Mouse (Mus musculus) neural tube, embryonic 12.5 days (tissue): ENCODE measurements around the gene Gins2. TPM values are rescaled to one million over a fixed set of nuclear protein-coding genes. Genes with fewer than 3 reads are reported as not detected.

Experiments
- ATAC-seq: fragments of 200-750 bp; cut with Nextera tagmentation; 2 replicates; pipeline ENCODE4 v1.8.0; 2017; ENCODE audit warnings: low read depth, mild to moderate bottlenecking, moderate TSS enrichment, moderate library complexity; ENCODE audit not compliant: low FRiP score
- H3K27ac ChIP-seq: fragments of 300-500 bp; sonication (generic); 2 replicates; pipeline ENCODE4 v1.5.1; 2016
- H3K27me3 ChIP-seq: fragments of 300-500 bp; sonication (generic); replicated peaks from 2 replicates; pipeline ENCODE4 v1.6.1; 2016; ENCODE audit warnings: mild to moderate bottlenecking
- H3K36me3 ChIP-seq: fragments of 300-500 bp; sonication (generic); 2 replicates; pipeline ENCODE4 v1.6.1; 2016; ENCODE audit warnings: mild to moderate bottlenecking
- H3K4me1 ChIP-seq: fragments of 300-500 bp; sonication (generic); 2 replicates; pipeline ENCODE4 v1.6.1; 2016
- H3K4me2 ChIP-seq: fragments of 300-500 bp; sonication (generic); replicated peaks from 2 replicates; pipeline ENCODE4 v1.6.1; 2016; ENCODE audit warnings: mild to moderate bottlenecking
- H3K4me3 ChIP-seq: fragments of 300-500 bp; sonication (generic); 2 replicates; pipeline ENCODE4 v1.5.1; 2016
- H3K9ac ChIP-seq: fragments of 300-500 bp; sonication (generic); 2 replicates; pipeline ENCODE4 v1.6.1; 2016; ENCODE audit warnings: mild to moderate bottlenecking
- H3K9me3 ChIP-seq: fragments of 300-500 bp; sonication (generic); 2 replicates; pipeline ENCODE4 v1.6.1; 2016; ENCODE audit warnings: mild to moderate bottlenecking
- WGBS: fragments of 180-500 bp; shearing (Covaris S2); methylation state at CpG from one replicate; pipeline ENCODE4 v1.1.7; 2016; 5-methylcytosine and 5-hydroxymethylcytosine counted together
- polyA plus RNA-seq: library from polyadenylated mRNA; unstranded; fragments of >200 nt; fragmentation: Nextera tagmentation; extraction: Ambion mirVana; gene quantifications from 2 replicates; pipeline ENCODE4 v1.2.1, GENCODE M21; 2016

Gene Gins2
- polyA plus RNA-seq, 1 experiment from 2014 or later, result 53.4 TPM

GRCm38 (mm10) chr8:120595963-120596362 is 6.9 kb upstream of the Gins2 start:
- Histone ChIP-seq H3K27me3 (no peaks in the 10 kb centered on the region), H3K4me2 (no peak overlapping the region), H3K9ac (no peak overlapping the region), H3K27ac (no peak overlapping the region), H3K4me3 (no peak overlapping the region), H3K9me3 (no peaks in the 10 kb centered on the region), H3K36me3 (no peaks in the 10 kb centered on the region), H3K4me1 (peaks cover 11% of the 10 kb centered on the region)
- WGBS, result 9% methylated on average over 5 of the region's 5 CpGs
- ATAC-seq, result peak; percentile 33; the same call in 1 of the 2 replicates

DNA sequence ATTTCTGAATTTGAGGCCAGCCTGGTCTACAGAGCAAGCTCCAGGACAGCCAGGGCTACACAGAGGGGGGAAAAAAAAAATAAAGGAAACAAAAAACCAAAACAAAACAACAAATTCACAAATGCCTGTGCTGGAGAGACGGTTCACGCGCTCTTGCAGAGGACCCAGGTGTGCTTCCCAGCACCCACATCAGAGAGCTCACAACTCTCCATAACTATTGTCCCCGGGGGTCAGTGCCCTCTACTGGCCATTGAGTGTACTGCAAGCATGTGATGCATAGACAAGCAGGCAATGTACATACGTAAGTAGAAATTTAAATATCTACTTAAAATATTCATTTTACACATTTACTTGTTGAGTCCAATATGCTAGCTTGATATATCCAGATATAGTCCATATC is 5.5 kb upstream of the Gins2 start:
- Histone ChIP-seq H3K4me2 (no peak overlapping the region), H3K36me3 (no peaks in the 10 kb centered on the region), H3K9ac (no peak overlapping the region), H3K4me3 (no peak overlapping the region), H3K27me3 (no peaks in the 10 kb centered on the region), H3K4me1 (peaks cover 17% of the 10 kb centered on the region), H3K9me3 (no peaks in the 10 kb centered on the region), H3K27ac (no peak overlapping the region)
- WGBS, result 88% methylated on average over 5 of the region's 5 CpGs
- no peak for ATAC-seq

- Histone ChIP-seq H3K4me3 (no peak overlapping the region), H3K27ac (no peak overlapping the region), H3K4me1 (peaks cover 19% of the 10 kb centered on the region), H3K9ac (no peak overlapping the region), H3K4me2 (no peak overlapping the region), H3K36me3 (no peaks in the 10 kb centered on the region), H3K27me3 (no peaks in the 10 kb centered on the region), H3K9me3 (no peaks in the 10 kb centered on the region)
- 85% methylated on average over 10 of the region's 10 CpGs for WGBS
- ATAC-seq, result no peak
Measured at GRCm38 (mm10) chr8:120591587-120592292, 2.6 kb upstream of the Gins2 start.

GRCm38 (mm10) chr8:120589921-120590320 is 817 bp upstream of the Gins2 start:
- H3K27ac ChIP-seq, result no peak overlapping the region
- no peak for ATAC-seq
- H3K9me3 ChIP-seq, result no peaks in the 10 kb centered on the region

DNA sequence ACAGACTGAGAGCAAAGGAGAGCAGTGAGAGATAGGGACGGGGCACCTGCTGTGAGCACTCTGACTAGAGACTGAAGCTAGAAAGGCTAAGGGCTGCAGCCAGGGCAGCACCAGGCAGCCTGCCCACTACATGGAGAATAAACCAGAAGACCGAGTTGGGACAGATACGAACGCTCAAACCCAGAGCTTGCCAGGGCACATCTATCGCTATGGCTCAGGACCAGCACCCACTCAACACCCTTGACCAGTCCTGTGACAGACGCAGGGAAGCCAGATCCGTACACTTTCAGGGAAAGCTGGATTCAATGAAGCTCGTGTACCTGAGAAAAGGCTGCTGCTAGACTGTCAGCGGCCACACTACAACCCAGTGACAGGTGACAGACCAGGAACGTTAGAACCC is 3.6 kb downstream of the Gins2 start:
- no peak for ATAC-seq
- 92% methylated on average over 10 of the region's 10 CpGs for WGBS

More at GRCm38 (mm10) chr8:120589921-120590320, 817 bp upstream of the Gins2 start:
- Histone ChIP-seq H3K4me3 (peak overlapping the region; percentile 58), H3K4me2 (peak overlapping the region; percentile 82), H3K4me1 (peaks cover 19% of the 10 kb centered on the region), H3K9ac (peak overlapping the region; percentile 41; the same call in 1 of the 2 replicates), H3K27me3 (no peaks in the 10 kb centered on the region), H3K36me3 (0 out of 2 replicates have a peak, but pooled peaks cover 2% of the 10 kb centered on the region)
- 67% methylated on average over 2 of the region's 2 CpGs for WGBS

DNA sequence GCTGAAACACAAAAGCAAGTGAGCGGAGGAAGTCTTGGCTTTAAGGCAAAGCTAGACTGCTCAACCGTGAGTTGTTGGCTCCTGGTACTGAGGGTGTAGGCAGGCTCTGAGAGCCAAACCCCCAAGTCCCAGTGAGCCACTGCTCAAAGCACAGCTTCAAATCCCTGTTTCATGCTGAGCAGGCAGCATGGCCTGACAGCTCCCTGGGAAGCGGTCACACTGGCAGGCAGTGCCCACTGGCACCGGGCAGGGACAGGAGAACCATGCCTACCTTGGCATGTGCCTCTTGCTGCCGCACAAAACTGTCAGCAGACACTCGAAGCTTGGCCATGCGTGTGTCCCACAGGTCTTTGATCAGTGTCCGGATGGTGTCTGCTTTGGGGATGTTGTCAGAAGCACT is 7.3 kb downstream of the Gins2 start:
- Histone ChIP-seq H3K36me3 (peaks cover 54% of the 10 kb centered on the region), H3K4me3 (no peak overlapping the region), H3K4me2 (no peak overlapping the region), H3K27me3 (no peaks in the 10 kb centered on the region), H3K9ac (no peak overlapping the region), H3K4me1 (no peaks in the 10 kb centered on the region), H3K27ac (no peak overlapping the region), H3K9me3 (no peaks in the 10 kb centered on the region)
- no peak for ATAC-seq
- whole genome bisulfite sequencing, result 89% methylated on average over 8 of the region's 8 CpGs

More for the DNA sequence above, 3.6 kb downstream of the Gins2 start:
- no peaks in the 10 kb centered on the region for H3K27me3 ChIP-seq
- H3K27ac ChIP-seq, result no peak overlapping the region
- no peak overlapping the region for H3K9ac ChIP-seq
- H3K36me3 ChIP-seq, result peaks cover 18% of the 10 kb centered on the region
- peaks cover 14% of the 10 kb centered on the region for H3K4me1 ChIP-seq
- H3K4me2 ChIP-seq, result no peak overlapping the region
- no peak overlapping the region for H3K4me3 ChIP-seq
- no peaks in the 10 kb centered on the region for H3K9me3 ChIP-seq

DNA sequence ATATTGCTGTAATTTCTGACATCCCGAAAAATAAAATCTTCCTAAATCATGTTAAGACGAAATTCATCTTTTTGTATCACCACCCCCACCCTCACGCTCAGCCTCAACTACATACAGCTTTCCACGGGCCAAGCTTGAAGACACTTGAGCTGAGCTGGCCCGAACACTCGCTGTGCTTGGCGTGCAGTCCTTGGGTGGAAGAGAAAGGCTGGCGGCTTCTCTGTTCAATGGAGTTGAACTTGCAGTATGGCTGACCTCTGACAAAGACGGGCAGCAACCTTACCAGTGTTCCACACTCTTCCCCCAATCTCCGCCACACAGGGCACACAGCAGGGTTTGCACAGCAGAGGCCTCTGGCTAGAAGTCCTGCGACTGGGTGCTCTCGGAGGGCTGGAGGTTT is 7.8 kb downstream of the Gins2 start:
- H3K27ac ChIP-seq, result no peak overlapping the region
- no peak overlapping the region for H3K4me3 ChIP-seq
- no peak for ATAC-seq
- H3K9me3 ChIP-seq, result no peaks in the 10 kb centered on the region
- H3K4me2 ChIP-seq, result no peak overlapping the region
- 92% methylated on average over 12 of the region's 12 CpGs for WGBS
- H3K27me3 ChIP-seq, result no peaks in the 10 kb centered on the region
- peaks cover 59% of the 10 kb centered on the region for H3K36me3 ChIP-seq
- H3K9ac ChIP-seq, result no peak overlapping the region
- no peaks in the 10 kb centered on the region for H3K4me1 ChIP-seq

DNA sequence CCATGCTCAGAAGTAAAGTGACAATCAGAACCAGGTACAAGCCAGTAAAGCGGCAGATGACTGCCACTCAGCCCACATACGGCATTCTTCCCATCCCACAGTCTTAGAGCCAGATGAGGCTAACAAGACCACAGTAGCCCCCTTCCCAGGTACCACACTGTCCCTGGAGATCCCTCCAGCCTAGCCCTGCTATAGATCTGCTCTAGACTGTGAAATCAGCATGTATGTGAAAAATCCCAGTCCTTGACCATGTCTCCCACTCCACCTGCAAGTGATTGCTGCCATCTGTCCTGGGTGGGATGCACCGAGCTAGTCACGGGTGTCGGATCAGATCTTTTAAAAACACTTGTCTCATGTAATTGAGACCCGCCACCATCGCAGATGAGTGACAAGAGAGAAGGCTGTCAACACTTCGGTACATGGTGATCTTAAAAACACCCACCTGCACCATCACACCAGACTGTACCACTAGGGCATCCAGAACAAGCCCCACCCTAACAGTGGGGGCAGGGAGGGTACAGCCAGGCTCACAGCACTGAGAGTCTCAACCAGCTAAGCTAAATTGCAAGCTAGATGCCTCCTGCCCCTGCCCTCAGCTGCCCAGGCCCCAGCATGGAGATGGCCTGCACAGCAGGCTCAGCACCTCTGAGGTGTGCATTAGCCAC is 8.6 kb downstream of the Gins2 start:
- H3K4me3 ChIP-seq, result no peak overlapping the region
- H3K4me2 ChIP-seq, result no peak overlapping the region
- no peak overlapping the region for H3K9ac ChIP-seq
- H3K9me3 ChIP-seq, result no peaks in the 10 kb centered on the region
- no peaks in the 10 kb centered on the region for H3K27me3 ChIP-seq
- peaks cover 67% of the 10 kb centered on the region for H3K36me3 ChIP-seq
- H3K4me1 ChIP-seq, result 0 out of 2 replicates have a peak, but pooled peaks cover 7% of the 10 kb centered on the region
- no peak overlapping the region for H3K27ac ChIP-seq
- 94% methylated on average over 8 of the region's 8 CpGs for WGBS
- no peak for ATAC-seq

DNA sequence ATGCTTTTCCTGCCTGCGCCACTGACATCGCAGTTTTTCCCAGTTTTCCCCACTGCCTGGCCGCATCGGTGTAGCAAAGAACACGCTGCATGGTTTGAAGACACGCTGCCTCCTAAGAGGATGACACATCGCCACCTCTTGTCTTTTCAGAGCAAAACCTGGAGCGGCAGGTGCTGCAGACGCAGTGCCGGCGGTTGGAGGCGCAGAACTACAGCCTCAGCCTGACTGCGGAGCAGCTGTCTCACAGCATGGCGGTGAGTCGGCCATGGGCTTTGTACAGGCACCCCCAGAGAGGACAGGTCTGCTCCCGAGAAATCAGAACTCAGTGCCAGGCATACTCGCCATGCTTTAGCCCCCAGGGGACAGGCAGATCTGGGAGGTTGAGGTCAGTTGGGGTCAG is 11.3 kb downstream of the Gins2 start:
- no peak for ATAC-seq
- Histone ChIP-seq H3K27ac (no peak overlapping the region), H3K9me3 (no peaks in the 10 kb centered on the region), H3K36me3 (peaks cover 90% of the 10 kb centered on the region), H3K4me2 (no peak overlapping the region), H3K27me3 (no peaks in the 10 kb centered on the region), H3K4me1 (peaks cover 7% of the 10 kb centered on the region; the same call in 1 of the 2 replicates), H3K4me3 (no peak overlapping the region), H3K9ac (no peak overlapping the region)
- WGBS, result 88% methylated on average over 17 of the region's 17 CpGs

DNA sequence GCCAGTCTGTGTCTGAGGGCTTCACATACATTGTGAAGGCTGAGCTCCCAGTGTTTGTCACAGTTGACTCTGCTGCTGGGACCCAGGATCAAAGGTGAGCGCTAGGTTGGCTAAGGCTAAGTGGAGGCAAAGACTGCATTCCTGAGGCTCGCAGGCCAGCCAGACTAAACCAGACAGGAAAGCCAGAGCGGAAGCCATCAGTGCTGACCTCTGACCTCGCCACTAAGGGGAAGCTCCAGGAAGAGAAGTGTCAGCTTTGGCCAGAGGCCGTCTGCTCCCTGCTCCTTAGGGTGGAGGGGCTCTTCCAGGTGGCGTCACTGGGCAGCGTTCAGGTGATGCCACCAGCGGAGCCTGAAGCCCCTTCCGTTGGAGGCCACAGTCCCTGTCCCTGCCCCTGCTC is 13.3 kb downstream of the Gins2 start:
- no peak overlapping the region for H3K27ac ChIP-seq
- H3K4me1 ChIP-seq, result peaks cover 7% of the 10 kb centered on the region; the same call in 1 of the 2 replicates
- peaks cover 98% of the 10 kb centered on the region for H3K36me3 ChIP-seq

DNA sequence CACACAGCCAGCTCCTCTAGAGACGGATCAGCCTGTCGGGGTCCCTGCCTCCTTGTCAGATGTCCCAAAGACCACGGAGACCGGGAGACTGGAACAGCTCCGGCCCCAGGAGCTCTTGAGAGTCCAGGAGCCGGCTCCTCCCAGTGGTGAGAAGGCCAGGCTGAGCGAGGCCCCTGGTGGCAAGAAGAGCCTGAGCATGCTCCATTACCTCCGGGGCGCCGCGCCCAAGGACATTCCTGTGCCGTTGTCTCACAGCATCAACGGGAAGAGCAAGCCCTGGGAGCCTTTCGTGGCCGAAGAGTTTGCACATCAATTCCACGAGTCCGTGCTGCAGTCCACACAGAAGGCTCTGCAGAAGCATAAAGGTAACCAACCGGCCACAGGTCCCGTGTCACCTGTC is 14.2 kb downstream of the Gins2 start:
- ATAC-seq, result no peak
- H3K4me1 ChIP-seq, result peaks cover 7% of the 10 kb centered on the region; the same call in 1 of the 2 replicates
- no peak overlapping the region for H3K4me2 ChIP-seq
- no peak overlapping the region for H3K4me3 ChIP-seq
- H3K27me3 ChIP-seq, result no peaks in the 10 kb centered on the region
- H3K9me3 ChIP-seq, result no peaks in the 10 kb centered on the region
- H3K9ac ChIP-seq, result no peak overlapping the region
- no peak overlapping the region for H3K27ac ChIP-seq
- WGBS, result 79% methylated on average over 19 of the region's 19 CpGs
- H3K36me3 ChIP-seq, result peaks cover 97% of the 10 kb centered on the region

More for the DNA sequence above, 13.3 kb downstream of the Gins2 start:
- Histone ChIP-seq H3K27me3 (no peaks in the 10 kb centered on the region), H3K9me3 (no peaks in the 10 kb centered on the region), H3K4me3 (no peak overlapping the region), H3K4me2 (no peak overlapping the region), H3K9ac (no peak overlapping the region)
- WGBS, result 70% methylated on average over 9 of the region's 9 CpGs
- no peak for ATAC-seq

DNA sequence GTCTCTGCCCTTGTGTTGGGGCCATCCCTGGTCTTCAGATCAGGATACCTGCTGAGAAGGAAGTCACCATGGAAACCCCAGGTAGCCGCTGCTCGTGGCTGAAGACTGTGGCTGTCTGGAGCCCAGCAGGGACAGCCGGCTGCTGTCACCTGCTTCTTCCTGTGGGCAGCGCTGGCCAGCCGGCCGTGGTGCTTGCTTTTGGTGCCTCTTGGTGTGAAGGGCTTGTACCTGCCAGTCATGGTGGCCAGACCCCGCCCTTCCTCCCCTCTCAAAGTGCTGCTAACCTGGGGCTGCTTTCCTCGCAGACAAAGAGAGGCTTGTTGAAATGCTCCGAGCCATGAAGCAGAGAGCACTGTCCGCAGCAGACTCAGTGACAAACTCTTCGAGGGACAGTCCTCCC is 15.2 kb downstream of the Gins2 start:
- no peak overlapping the region for H3K4me3 ChIP-seq
- no peaks in the 10 kb centered on the region for H3K27me3 ChIP-seq
- WGBS, result 74% methylated on average over 11 of the region's 11 CpGs
- H3K27ac ChIP-seq, result no peak overlapping the region
- peaks cover 98% of the 10 kb centered on the region for H3K36me3 ChIP-seq
- no peak overlapping the region for H3K4me2 ChIP-seq
- ATAC-seq, result no peak
- no peaks in the 10 kb centered on the region for H3K9me3 ChIP-seq
- H3K4me1 ChIP-seq, result peaks cover 7% of the 10 kb centered on the region; the same call in 1 of the 2 replicates
- H3K9ac ChIP-seq, result no peak overlapping the region
